Mouse (Mus musculus) midbrain, embryonic 14.5 days (tissue): ENCODE results near the gene Tmem50b. TPM values are rescaled to one million over a fixed set of nuclear protein-coding genes. Genes with fewer than 3 reads are reported as not detected.

ENCODE experiments used
- ATAC-seq: fragments of 200-750 bp; cut with Nextera tagmentation; 2 replicates; pipeline ENCODE4 v1.8.0; 2017; ENCODE audit warnings: moderate number of reproducible peaks, moderate library complexity; ENCODE audit not compliant: low FRiP score, low TSS enrichment
- DNase-seq: peaks from one replicate; pipeline ENCODE4 v3.0.0-alpha.2; 2015
- H3K27ac ChIP-seq: fragments of 300-500 bp; sonication (generic); replicated peaks from 2 replicates; pipeline ENCODE4 v1.5.1; 2014; ENCODE audit warnings: mild to moderate bottlenecking, low read depth, low read length, moderate library complexity
- H3K27me3 ChIP-seq: fragments of 300-500 bp; sonication (generic); 2 replicates; pipeline ENCODE4 v1.6.1; 2014; ENCODE audit warnings: low read length, control low read depth, mixed read lengths; ENCODE audit not compliant: control insufficient read depth, insufficient read depth
- H3K36me3 ChIP-seq: fragments of 300-500 bp; sonication (generic); 2 replicates; pipeline ENCODE4 v1.6.1; 2014; ENCODE audit warnings: low read length, control low read depth; ENCODE audit not compliant: control insufficient read depth, insufficient read depth
- H3K4me1 ChIP-seq: fragments of 300-500 bp; sonication (generic); 2 replicates; pipeline ENCODE4 v1.6.1; 2014; ENCODE audit warnings: mild to moderate bottlenecking, antibody characterized with exemption, low read length, control low read depth; ENCODE audit not compliant: control insufficient read depth, insufficient read depth
- H3K4me2 ChIP-seq: fragments of 300-500 bp; sonication (generic); 2 replicates; pipeline ENCODE4 v1.6.1; 2014; ENCODE audit warnings: mild to moderate bottlenecking, low read length, moderate library complexity
- H3K4me3 ChIP-seq: fragments of 300-500 bp; sonication (generic); replicated peaks from 2 replicates; pipeline ENCODE4 v1.5.1; 2014; ENCODE audit warnings: low read depth, low read length
- H3K9ac ChIP-seq: fragments of 300-500 bp; sonication (generic); replicated peaks from 2 replicates; pipeline ENCODE4 v1.6.1; 2014; ENCODE audit warnings: mild to moderate bottlenecking, low read length, moderate library complexity
- H3K9me3 ChIP-seq: fragments of 300-500 bp; sonication (generic); 2 replicates; pipeline ENCODE4 v1.6.1; 2016; ENCODE audit warnings: low read length, control low read depth, mixed read lengths; ENCODE audit not compliant: control insufficient read depth
- WGBS: fragments of 180-500 bp; shearing (Covaris S2); extraction: QIAGEN DNeasy Blood & Tissue Kit; methylation state at CpG from one replicate; pipeline ENCODE4 v1.1.7; 2014; 5-methylcytosine and 5-hydroxymethylcytosine counted together
- polyA plus RNA-seq: library from polyadenylated mRNA; unstranded; fragments of >200 nt; fragmentation: Nextera tagmentation; extraction: Ambion mirVana; gene quantifications from 2 replicates; pipeline ENCODE4 v1.2.1, GENCODE M21; 2014

The Tmem50b gene
- polyA plus RNA-seq, 1 experiment from 2014 or later = 77.8 TPM

GRCm38 (mm10) chr16:91553625-91554024, 44.0 kb downstream of the Tmem50b start:
- no peak for DNase-seq
- H3K9ac ChIP-seq = no peak overlapping the region
- H3K36me3 ChIP-seq = 0 out of 2 replicates have a peak, but pooled peaks cover 14% of the 10 kb centered on the region
- H3K4me1 ChIP-seq = peaks cover 9% of the 10 kb centered on the region; the same call in 1 of the 2 replicates
- no peaks in the 10 kb centered on the region for H3K9me3 ChIP-seq
- no peak overlapping the region for H3K4me3 ChIP-seq
- no peak overlapping the region for H3K4me2 ChIP-seq
- no peaks in the 10 kb centered on the region for H3K27me3 ChIP-seq
- ATAC-seq = no peak
- H3K27ac ChIP-seq = no peak overlapping the region
- 65% methylated on average over 12 of the region's 12 CpGs for WGBS

- Histone ChIP-seq H3K27me3 (no peaks in the 10 kb centered on the region), H3K27ac (no peak overlapping the region), H3K36me3 (0 out of 2 replicates have a peak, but pooled peaks cover 6% of the 10 kb centered on the region), H3K4me1 (peaks cover 20% of the 10 kb centered on the region), H3K4me2 (no peak overlapping the region), H3K9ac (no peak overlapping the region), H3K9me3 (no peaks in the 10 kb centered on the region), H3K4me3 (no peak overlapping the region)
- DNase-seq (no peak), ATAC-seq (no peak)
- WGBS = 53% methylated on average over 9 of the region's 9 CpGs
Measured at GRCm38 (mm10) chr16:91552072-91552471, 45.5 kb downstream of the Tmem50b start.

- Histone ChIP-seq H3K9ac (no peak overlapping the region), H3K4me2 (no peak overlapping the region)
- 77% methylated on average over 10 of the region's 10 CpGs for WGBS
Measured at GRCm38 (mm10) chr16:91551081-91551524, 46.5 kb downstream of the Tmem50b start.

DNA sequence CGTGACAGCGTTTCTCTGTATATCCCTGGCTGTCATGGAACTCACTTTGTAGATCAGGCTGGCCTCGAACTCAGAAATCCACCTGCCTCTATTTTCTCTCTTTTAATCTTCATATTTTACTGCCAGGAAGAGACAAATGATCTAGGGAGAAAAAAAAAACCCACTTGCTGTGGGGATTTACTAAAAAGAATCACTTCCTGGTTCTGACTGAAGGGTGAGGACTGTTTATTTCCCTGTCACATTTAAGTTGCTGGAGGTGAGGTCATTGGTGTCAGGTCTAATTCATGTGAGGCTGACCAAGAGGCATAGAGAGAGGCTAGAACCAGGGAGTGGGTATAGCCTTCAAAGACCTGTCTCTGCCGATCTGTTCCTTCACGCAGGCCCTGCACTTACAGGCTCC, 48.0 kb downstream of the Tmem50b start:
- Histone ChIP-seq H3K36me3 (no peaks in the 10 kb centered on the region), H3K9ac (no peak overlapping the region; the same call in 1 of the 2 replicates), H3K27me3 (no peaks in the 10 kb centered on the region), H3K4me1 (peaks cover 20% of the 10 kb centered on the region), H3K9me3 (no peaks in the 10 kb centered on the region), H3K4me3 (no peak overlapping the region), H3K27ac (no peak overlapping the region), H3K4me2 (0 out of 2 replicates have a peak overlapping the region, but pooled peaks have one; percentile 4)
- ATAC-seq = no peak
- no peak for DNase-seq
- 52% methylated on average over 5 of the region's 5 CpGs for WGBS

More at GRCm38 (mm10) chr16:91551081-91551524, 46.5 kb downstream of the Tmem50b start:
- Histone ChIP-seq H3K9me3 (no peaks in the 10 kb centered on the region), H3K27ac (no peak overlapping the region), H3K27me3 (no peaks in the 10 kb centered on the region), H3K4me3 (no peak overlapping the region), H3K36me3 (0 out of 2 replicates have a peak, but pooled peaks cover 6% of the 10 kb centered on the region), H3K4me1 (peaks cover 20% of the 10 kb centered on the region)
- DNase-seq (no peak), ATAC-seq (no peak)

DNA sequence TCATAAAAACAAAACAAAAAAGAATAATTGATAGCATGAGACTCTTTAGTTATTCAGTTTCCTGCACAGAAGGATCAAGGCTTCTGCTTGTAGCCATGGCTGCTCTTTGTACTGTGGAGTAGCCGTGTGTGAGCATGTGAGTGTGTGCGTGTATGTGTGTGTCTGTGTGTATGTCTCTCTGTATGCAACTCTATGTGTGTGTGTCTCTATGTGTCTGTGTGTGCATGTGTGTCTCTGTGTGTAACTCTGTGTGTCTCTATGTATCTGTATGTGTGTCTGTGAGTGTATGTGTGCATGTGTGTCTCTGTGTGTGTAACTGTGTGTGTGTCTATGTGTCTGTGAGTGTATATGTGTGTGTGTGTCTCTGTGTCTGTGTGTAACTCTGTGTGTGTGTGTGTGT, 48.6 kb downstream of the Tmem50b start:
- Histone ChIP-seq H3K9me3 (no peaks in the 10 kb centered on the region), H3K4me3 (peak overlapping the region; percentile 13; the same call in 1 of the 2 replicates), H3K4me1 (peaks cover 20% of the 10 kb centered on the region), H3K27me3 (no peaks in the 10 kb centered on the region), H3K4me2 (peak overlapping the region; percentile 69), H3K9ac (no peak overlapping the region; the same call in 1 of the 2 replicates), H3K27ac (no peak overlapping the region), H3K36me3 (no peaks in the 10 kb centered on the region)
- 65% methylated on average over 2 of the region's 2 CpGs for WGBS
- DNase-seq (no peak), ATAC-seq (no peak)

GRCm38 (mm10) chr16:91548586-91548985, 49.0 kb downstream of the Tmem50b start:
- ATAC-seq = no peak
- 48% methylated on average over 5 of the region's 5 CpGs for WGBS
- H3K27ac ChIP-seq = no peak overlapping the region

DNA sequence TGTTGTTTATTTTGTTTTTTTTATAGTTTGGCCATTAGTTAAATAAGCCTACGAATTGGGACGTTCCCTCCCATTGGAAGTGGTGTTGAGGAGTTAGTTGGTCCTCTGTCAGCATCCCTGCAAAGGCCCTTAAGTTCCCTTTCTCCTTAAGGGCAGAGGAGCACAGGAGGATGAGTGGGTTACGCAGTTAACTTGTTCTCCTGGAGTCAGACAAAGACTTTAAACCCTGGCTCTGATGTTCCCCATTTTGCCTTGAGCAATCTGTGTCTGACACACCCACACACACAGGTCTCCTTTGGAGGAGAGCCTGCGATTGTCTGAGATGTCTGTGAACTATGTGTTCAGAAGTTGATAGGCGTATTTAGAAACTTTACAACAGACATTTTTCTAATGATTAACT, 49.6 kb downstream of the Tmem50b start:
- no peak for DNase-seq
- H3K4me2 ChIP-seq = peak overlapping the region; percentile 69
- H3K36me3 ChIP-seq = no peaks in the 10 kb centered on the region
- H3K9me3 ChIP-seq = no peaks in the 10 kb centered on the region
- WGBS = 73% methylated on average over 5 of the region's 5 CpGs
- peaks cover 16% of the 10 kb centered on the region for H3K4me1 ChIP-seq
- no peak for ATAC-seq
- H3K27ac ChIP-seq = no peak overlapping the region
- H3K4me3 ChIP-seq = peak overlapping the region; percentile 74
- no peaks in the 10 kb centered on the region for H3K27me3 ChIP-seq
- no peak overlapping the region; the same call in 1 of the 2 replicates for H3K9ac ChIP-seq

More at GRCm38 (mm10) chr16:91548586-91548985, 49.0 kb downstream of the Tmem50b start:
- H3K4me3 ChIP-seq = peak overlapping the region; percentile 13; the same call in 1 of the 2 replicates
- H3K27me3 ChIP-seq = no peaks in the 10 kb centered on the region
- H3K4me2 ChIP-seq = peak overlapping the region; percentile 69
- peaks cover 19% of the 10 kb centered on the region for H3K4me1 ChIP-seq
- DNase-seq = no peak
- no peak overlapping the region for H3K9ac ChIP-seq
- H3K36me3 ChIP-seq = no peaks in the 10 kb centered on the region
- H3K9me3 ChIP-seq = no peaks in the 10 kb centered on the region

DNA sequence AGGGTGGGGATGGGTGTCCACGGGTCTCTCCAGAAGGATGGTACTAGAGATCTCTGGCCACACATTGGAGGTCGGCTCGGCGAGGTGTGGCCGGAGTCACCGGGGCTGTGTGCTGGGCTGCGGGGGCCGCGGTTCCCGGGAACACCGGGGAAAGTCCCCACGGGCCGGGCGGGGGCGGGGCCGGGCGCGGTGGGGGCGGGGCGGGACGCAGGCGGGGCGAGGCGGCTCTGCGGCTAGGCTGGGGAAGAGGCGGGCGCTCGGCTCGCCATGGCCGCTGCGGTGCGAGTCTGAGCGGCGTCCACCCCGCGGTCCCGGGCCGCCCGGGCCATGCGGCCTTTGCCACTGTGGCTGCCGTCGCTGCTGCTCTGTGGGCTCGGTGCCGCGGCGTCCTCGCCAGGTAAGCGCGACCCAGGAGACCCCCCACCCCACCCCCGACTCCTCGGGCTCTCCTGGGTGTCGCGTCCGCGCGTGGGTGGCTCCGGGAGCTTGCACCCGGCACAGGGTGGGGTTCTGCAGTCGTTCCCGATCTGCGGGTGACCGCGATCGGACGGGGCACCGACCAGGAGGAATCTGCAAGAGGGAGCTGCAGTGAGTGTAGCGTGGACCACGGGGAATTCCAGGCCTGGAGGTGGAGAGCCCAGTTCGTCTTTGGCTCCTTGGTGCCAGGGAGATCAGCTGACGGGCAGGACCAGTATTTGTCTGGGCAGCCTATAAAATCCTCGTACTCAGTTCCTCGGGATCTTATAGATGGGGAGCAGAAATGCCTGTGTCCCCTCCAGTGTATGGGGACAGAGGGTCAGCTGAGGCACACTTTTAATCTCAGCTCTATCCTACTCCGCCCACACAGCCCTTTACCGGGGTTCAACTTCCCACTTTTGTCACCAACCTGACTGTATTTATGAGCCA, 50.5 kb downstream of the Tmem50b start, which contains the start of gene Ifngr2:
Gene Ifngr2, plus strand, starts transcription at position 237 of the 906 bp plus-strand sequence.
- Histone ChIP-seq H3K27me3 (no peaks in the 10 kb centered on the region), H3K9me3 (no peaks in the 10 kb centered on the region), H3K4me3 (peak within 1 kb of the TSS; percentile 74), H3K9ac (peak within 1 kb of the TSS; percentile 82), H3K4me1 (peaks cover 16% of the 10 kb centered on the region), H3K36me3 (no peaks in the 10 kb centered on the region), H3K27ac (peak within 1 kb of the TSS; percentile 49), H3K4me2 (peak within 1 kb of the TSS; percentile 69)
- peak; percentile 78 for DNase-seq
- ATAC-seq = peak; percentile 87
- under 1% methylated on average over 58 of the region's 74 CpGs for WGBS
